Mouse (Mus musculus) ES-Bruce4 (cell line): ENCODE data around the gene Parp3.

Experiments
- CTCF ChIP-seq: IDR thresholded peaks from one replicate; pipeline ENCODE4 v1.8.1; 2011; ENCODE audit warnings: low read depth, low read length
- EP300 ChIP-seq: IDR thresholded peaks from 2 replicates; pipeline ENCODE4 v1.6.1; 2011; ENCODE audit warnings: low read depth, low read length; ENCODE audit not compliant: insufficient read depth
- POLR2A ChIP-seq: IDR thresholded peaks from one replicate; pipeline ENCODE4 v1.8.1; 2011; ENCODE audit warnings: low read length; ENCODE audit not compliant: insufficient read depth

DNA sequence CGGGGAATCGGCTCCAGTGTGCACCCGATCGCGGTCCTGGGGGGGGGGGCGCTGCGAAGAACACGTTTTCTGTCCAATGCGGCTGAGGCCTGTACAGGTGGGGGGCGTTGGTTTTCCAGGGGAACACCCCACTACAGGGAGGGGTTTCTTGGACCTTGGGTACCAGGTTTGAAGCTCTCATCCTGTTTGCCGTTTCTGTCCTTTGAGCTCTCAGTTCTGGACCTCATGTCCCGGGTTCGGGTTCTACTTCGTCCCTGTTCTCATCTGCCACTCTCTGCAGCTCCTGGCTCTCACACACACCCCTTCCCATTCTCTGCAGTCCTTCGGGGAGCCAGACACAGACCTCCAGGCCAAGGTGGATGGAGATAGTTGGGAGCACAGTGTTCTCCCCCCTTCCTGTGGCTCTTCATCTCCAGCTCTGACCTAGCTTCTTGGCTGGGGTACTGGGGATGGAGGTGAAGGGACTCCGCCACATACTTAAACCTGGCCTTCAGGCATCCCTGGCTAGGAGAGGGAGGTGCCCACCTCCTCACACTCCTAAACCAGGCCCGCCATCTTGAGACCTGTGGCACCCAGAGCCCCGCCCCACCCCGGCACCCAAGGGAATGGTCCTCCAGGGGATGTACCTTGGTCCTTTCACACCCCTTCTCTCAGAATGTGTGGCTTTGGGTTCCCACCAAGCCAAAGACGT lies 22.5 kb downstream of the Parp3 start:
- TF ChIP-seq POLR2A (no peak), CTCF (no peak), EP300 (no peak)
